Mouse (Mus musculus): ENCODE measurements around the gene Sik2. TPM values are rescaled to one million over a fixed set of nuclear protein-coding genes. Genes with fewer than 3 reads are reported as not detected.

Sik2 gene
- total and polyA plus RNA-seq, 3 experiments, result 7.5 to 12.1 TPM; not detected in 1

GRCm38 (mm10) chr9:50882183-50882582 is 126.7 kb downstream of the Sik2 start:
- H3K27ac ChIP-seq (ENCODE audit: control insufficient read depth, low read depth, low read length), result no peak overlapping the region
- H3K9ac ChIP-seq (ENCODE audit: control insufficient read depth, low read depth, low read length, poor library complexity, severe bottlenecking), result no peak overlapping the region
- H3K27me3 ChIP-seq (ENCODE audit: control insufficient read depth in 1 of 2, insufficient read depth in 2 of 2, low read length in 2 of 2), result no peaks in the 10 kb centered on the region
- H3K4me1 ChIP-seq (ENCODE audit: control insufficient read depth in 1 of 2, insufficient read depth in 2 of 2, low read length in 2 of 2), result no peaks in the 10 kb centered on the region
- H3K9me3 ChIP-seq (replicated peaks; ENCODE audit: insufficient read depth, low read length), result no peaks in the 10 kb centered on the region
- H3K79me2 ChIP-seq (ENCODE audit: control insufficient read depth, insufficient read depth, low read length, poor library complexity), result no peaks in the 10 kb centered on the region
- peaks cover 0 to 5% of the 10 kb centered on the region in 2 experiments; a peak in 2 of 4 replicates for H3K36me3 ChIP-seq (ENCODE audit: control insufficient read depth in 1 of 2, insufficient read depth in 2 of 2, low read length in 2 of 2)
- no peak overlapping the region for H3K4me3 ChIP-seq (ENCODE audit: control insufficient read depth in 1 of 2, insufficient read depth in 1 of 2, low read depth in 2 of 2, low read length in 2 of 2)
- no peak for DNase-seq (ENCODE audit: low read depth, low spot score)
- TF ChIP-seq EP300 (IDR thresholded peaks at IDR 0.05; ENCODE audit: low read depth in 1 of 2, low read length in 2 of 2), result no peak
- TF ChIP-seq ZKSCAN1 (IDR thresholded peaks at IDR 0.05; ENCODE audit: low read depth, low read length), result no peak
- TF ChIP-seq SMC3 (IDR thresholded peaks at IDR 0.05; ENCODE audit: low read depth, low read length), result no peak
- no peak for TF ChIP-seq JUND (IDR thresholded peaks at IDR 0.05; ENCODE audit: low read depth, low read length)
- no peak for TF ChIP-seq USF2 (IDR thresholded peaks at IDR 0.05; ENCODE audit: borderline replicate concordance in 1 of 2, insufficient read depth in 1 of 2, low read depth in 1 of 2, low read length in 2 of 2)
- no peak for TF ChIP-seq USF1 (IDR thresholded peaks at IDR 0.05; ENCODE audit: low read depth, low read length)
- TF ChIP-seq ZC3H11A (IDR thresholded peaks at IDR 0.05; ENCODE audit: low read depth, low read length), result no peak
- no peak for TF ChIP-seq ZNF384 (IDR thresholded peaks at IDR 0.05; ENCODE audit: low read depth, low read length)
- TF ChIP-seq TCF12 (IDR thresholded peaks at IDR 0.05; ENCODE audit: low read depth, low read length), result no peak
- TF ChIP-seq ZMIZ1 (IDR thresholded peaks at IDR 0.05; ENCODE audit: low read depth, low read length), result no peak
- TF ChIP-seq KAT2A (conservative IDR thresholded peaks at IDR 0.05; ENCODE audit: low read depth, low read length), result no peak
- no peak for TF ChIP-seq MXI1 (IDR thresholded peaks at IDR 0.05; ENCODE audit: low read depth, low read length)

GRCm38 (mm10) chr9:50877431-50877830 is 131.4 kb downstream of the Sik2 start:
- Histone ChIP-seq H3K27me3 (ENCODE audit: control insufficient read depth in 1 of 2, insufficient read depth in 2 of 2, low read length in 2 of 2) (no peaks in the 10 kb centered on the region), H3K79me2 (ENCODE audit: control insufficient read depth, insufficient read depth, low read length, poor library complexity) (no peaks in the 10 kb centered on the region; the same call in 1 of the 2 replicates), H3K4me3 (ENCODE audit: control insufficient read depth in 1 of 2, insufficient read depth in 1 of 2, low read depth in 2 of 2, low read length in 2 of 2) (no peak overlapping the region), H3K36me3 (ENCODE audit: control insufficient read depth in 1 of 2, insufficient read depth in 2 of 2, low read length in 2 of 2) (peaks cover 0 to 13% of the 10 kb centered on the region in 2 experiments; a peak in 2 of 4 replicates), H3K4me1 (ENCODE audit: control insufficient read depth in 1 of 2, insufficient read depth in 2 of 2, low read length in 2 of 2) (no peaks in the 10 kb centered on the region), H3K27ac (ENCODE audit: control insufficient read depth, low read depth, low read length) (no peak overlapping the region), H3K9ac (ENCODE audit: control insufficient read depth, low read depth, low read length, poor library complexity, severe bottlenecking) (no peak overlapping the region), H3K9me3 (replicated peaks; ENCODE audit: insufficient read depth, low read length) (no peaks in the 10 kb centered on the region)
- DNase-seq (ENCODE audit: low read depth, low spot score), result no peak
- TF ChIP-seq CHD2 (IDR thresholded peaks at IDR 0.05; ENCODE audit: low read length), result no peak
- TF ChIP-seq ETS1 (IDR thresholded peaks at IDR 0.05; ENCODE audit: low read depth, low read length), result no peak
- no peak for TF ChIP-seq SMC3 (IDR thresholded peaks at IDR 0.05; ENCODE audit: low read depth, low read length)
- TF ChIP-seq TCF12 (IDR thresholded peaks at IDR 0.05; ENCODE audit: low read depth, low read length), result no peak
- TF ChIP-seq NELFE (IDR thresholded peaks at IDR 0.05; ENCODE audit: low read depth, low read length), result no peak
- TF ChIP-seq RAD21 (IDR thresholded peaks at IDR 0.05; ENCODE audit: low read depth, low read length), result no peak

All from MEL (cell line).